Mouse (Mus musculus): ENCODE measurements around the gene Herc3.

Gene Herc3

GRCm38 (mm10) chr6:58899076-58899475 lies 67.8 kb downstream of the Herc3 start:
- H3K4me3 ChIP-seq (replicated peaks; ENCODE audit: low read length) = no peak overlapping the region
- H3K9me3 ChIP-seq (ENCODE audit: low read length) = peaks cover 34% of the 10 kb centered on the region
- H3K27me3 ChIP-seq (ENCODE audit: insufficient read depth, low read length) = no peaks in the 10 kb centered on the region
- no peaks in the 10 kb centered on the region for H3K4me1 ChIP-seq (replicated peaks; ENCODE audit: low read depth, low read length)
- H3K36me3 ChIP-seq (ENCODE audit: insufficient read depth, low read length) = peaks cover 27% of the 10 kb centered on the region
- TF ChIP-seq CTCF (conservative IDR thresholded peaks at IDR 0.05; ENCODE audit: low read length) = no peak
- no peak for TF ChIP-seq NANOG (IDR thresholded peaks at IDR 0.05; ENCODE audit: borderline replicate concordance, low read length)
- no peak for TF ChIP-seq POU5F1 (IDR thresholded peaks at IDR 0.05; ENCODE audit: borderline replicate concordance, low read length)

DNA sequence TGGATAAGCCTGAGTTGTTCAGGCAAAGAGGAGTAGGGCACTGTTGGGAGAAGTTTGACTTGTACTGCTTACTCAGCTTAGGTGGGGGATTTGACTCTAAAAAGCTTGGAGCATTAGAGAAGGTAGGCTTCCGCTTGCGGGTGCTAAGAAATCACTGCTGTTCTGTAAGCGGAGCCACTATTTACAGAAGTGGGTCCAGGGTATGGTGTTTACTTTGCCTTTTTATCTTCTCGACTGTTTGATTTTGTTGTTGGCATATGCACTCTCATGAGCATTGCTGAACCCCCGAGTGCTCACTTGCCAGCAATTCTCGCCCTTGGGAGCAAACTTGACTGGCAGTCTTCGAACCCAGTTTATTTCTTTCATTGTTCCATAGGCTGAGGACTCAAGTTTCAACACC lies 69.3 kb downstream of the Herc3 start:
- TF ChIP-seq POU5F1 (IDR thresholded peaks at IDR 0.05; ENCODE audit: borderline replicate concordance, low read length) (no peak), CTCF (conservative IDR thresholded peaks at IDR 0.05; ENCODE audit: low read length) (no peak), NANOG (IDR thresholded peaks at IDR 0.05; ENCODE audit: borderline replicate concordance, low read length) (no peak)
- H3K36me3 ChIP-seq (ENCODE audit: insufficient read depth, low read length) = peaks cover 22% of the 10 kb centered on the region
- H3K9me3 ChIP-seq (ENCODE audit: low read length) = peaks cover 45% of the 10 kb centered on the region
- H3K27me3 ChIP-seq (ENCODE audit: insufficient read depth, low read length) = no peaks in the 10 kb centered on the region
- H3K4me3 ChIP-seq (replicated peaks; ENCODE audit: low read length) = no peak overlapping the region
- no peaks in the 10 kb centered on the region for H3K4me1 ChIP-seq (replicated peaks; ENCODE audit: low read depth, low read length)

DNA sequence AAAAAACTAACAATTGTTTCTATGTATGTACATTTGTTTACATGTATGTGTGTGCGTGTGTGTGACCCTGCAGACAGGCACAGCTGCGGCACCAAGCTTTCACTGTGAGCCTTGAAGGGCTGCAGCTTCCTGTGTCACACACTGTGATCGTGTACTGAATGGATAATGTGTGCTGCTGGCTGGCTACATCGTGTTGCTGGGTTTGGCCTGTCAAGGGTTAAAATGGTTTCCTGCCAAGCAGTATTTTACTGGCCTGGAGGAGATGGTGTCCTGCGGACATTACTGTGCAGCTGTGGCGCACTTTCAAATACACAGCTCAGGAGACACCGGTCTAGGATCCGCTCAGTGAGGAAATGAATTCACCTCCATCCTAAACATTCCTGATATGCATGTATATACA lies 71.9 kb downstream of the Herc3 start:
- Histone ChIP-seq H3K4me3 (replicated peaks; ENCODE audit: low read length) (no peak overlapping the region), H3K36me3 (ENCODE audit: insufficient read depth, low read length) (peaks cover 16% of the 10 kb centered on the region), H3K4me1 (replicated peaks; ENCODE audit: low read depth, low read length) (no peaks in the 10 kb centered on the region), H3K9me3 (ENCODE audit: low read length) (peaks cover 71% of the 10 kb centered on the region), H3K27me3 (ENCODE audit: insufficient read depth, low read length) (no peaks in the 10 kb centered on the region)
- TF ChIP-seq POU5F1 (IDR thresholded peaks at IDR 0.05; ENCODE audit: borderline replicate concordance, low read length) (no peak), CTCF (conservative IDR thresholded peaks at IDR 0.05; ENCODE audit: low read length) (no peak), NANOG (IDR thresholded peaks at IDR 0.05; ENCODE audit: borderline replicate concordance, low read length) (no peak)

DNA sequence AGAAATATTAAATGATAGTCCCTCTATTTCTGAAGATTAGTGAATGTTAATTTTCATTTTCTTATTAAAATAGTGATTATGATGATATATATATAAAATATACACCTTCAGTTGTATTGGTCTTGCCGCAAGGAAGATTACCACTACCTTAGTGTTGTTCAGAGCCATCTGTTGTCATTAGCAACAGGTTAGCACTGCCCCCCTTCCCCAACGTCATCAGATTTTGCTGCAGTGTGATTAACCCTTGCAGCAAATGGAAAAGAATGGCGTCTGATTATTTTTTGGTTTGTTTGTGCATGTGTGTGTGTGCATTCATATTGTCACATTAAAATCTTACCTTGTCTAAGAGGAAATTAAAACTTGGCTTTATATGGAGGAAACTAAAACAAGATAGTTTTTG lies 73.3 kb downstream of the Herc3 start:
- Histone ChIP-seq H3K27me3 (ENCODE audit: insufficient read depth, low read length) (no peaks in the 10 kb centered on the region), H3K36me3 (ENCODE audit: insufficient read depth, low read length) (peaks cover 16% of the 10 kb centered on the region), H3K9me3 (ENCODE audit: low read length) (peaks cover 81% of the 10 kb centered on the region), H3K4me3 (replicated peaks; ENCODE audit: low read length) (no peak overlapping the region), H3K4me1 (replicated peaks; ENCODE audit: low read depth, low read length) (no peaks in the 10 kb centered on the region)
- no peak for TF ChIP-seq NANOG (IDR thresholded peaks at IDR 0.05; ENCODE audit: borderline replicate concordance, low read length)
- TF ChIP-seq POU5F1 (IDR thresholded peaks at IDR 0.05; ENCODE audit: borderline replicate concordance, low read length) = no peak
- no peak for TF ChIP-seq CTCF (conservative IDR thresholded peaks at IDR 0.05; ENCODE audit: low read length)

GRCm38 (mm10) chr6:58906852-58907261 lies 75.6 kb downstream of the Herc3 start, which contains the start of gene Nap1l5:
Gene Nap1l5, minus strand, starts transcription at chr6:58907076.
- TF ChIP-seq POU5F1 (IDR thresholded peaks at IDR 0.05; ENCODE audit: borderline replicate concordance, low read length) (no peak), CTCF (conservative IDR thresholded peaks at IDR 0.05; ENCODE audit: low read length) (no peak), NANOG (IDR thresholded peaks at IDR 0.05; ENCODE audit: borderline replicate concordance, low read length) (no peak)
- 0 out of 2 replicates have a peak, but pooled peaks cover 7% of the 10 kb centered on the region for H3K36me3 ChIP-seq (ENCODE audit: insufficient read depth, low read length)
- peaks cover 88% of the 10 kb centered on the region for H3K9me3 ChIP-seq (ENCODE audit: low read length)
- H3K4me1 ChIP-seq (replicated peaks; ENCODE audit: low read depth, low read length) = no peaks in the 10 kb centered on the region
- no peaks in the 10 kb centered on the region for H3K27me3 ChIP-seq (ENCODE audit: insufficient read depth, low read length)
- no peak within 1 kb of the TSS; the same call in 1 of the 2 replicates for H3K4me3 ChIP-seq (replicated peaks; ENCODE audit: low read length)

- peaks cover 87% of the 10 kb centered on the region for H3K9me3 ChIP-seq (ENCODE audit: low read length)
- TF ChIP-seq CTCF (conservative IDR thresholded peaks at IDR 0.05; ENCODE audit: low read length) (no peak), NANOG (IDR thresholded peaks at IDR 0.05; ENCODE audit: borderline replicate concordance, low read length) (no peak), POU5F1 (IDR thresholded peaks at IDR 0.05; ENCODE audit: borderline replicate concordance, low read length) (no peak)
- no peaks in the 10 kb centered on the region for H3K4me1 ChIP-seq (replicated peaks; ENCODE audit: low read depth, low read length)
- no peak overlapping the region for H3K4me3 ChIP-seq (replicated peaks; ENCODE audit: low read length)
- H3K27me3 ChIP-seq (ENCODE audit: insufficient read depth, low read length) = no peaks in the 10 kb centered on the region
- H3K36me3 ChIP-seq (ENCODE audit: insufficient read depth, low read length) = 0 out of 2 replicates have a peak, but pooled peaks cover 4% of the 10 kb centered on the region
Observed at GRCm38 (mm10) chr6:58907336-58907735, 76.1 kb downstream of the Herc3 start.

DNA sequence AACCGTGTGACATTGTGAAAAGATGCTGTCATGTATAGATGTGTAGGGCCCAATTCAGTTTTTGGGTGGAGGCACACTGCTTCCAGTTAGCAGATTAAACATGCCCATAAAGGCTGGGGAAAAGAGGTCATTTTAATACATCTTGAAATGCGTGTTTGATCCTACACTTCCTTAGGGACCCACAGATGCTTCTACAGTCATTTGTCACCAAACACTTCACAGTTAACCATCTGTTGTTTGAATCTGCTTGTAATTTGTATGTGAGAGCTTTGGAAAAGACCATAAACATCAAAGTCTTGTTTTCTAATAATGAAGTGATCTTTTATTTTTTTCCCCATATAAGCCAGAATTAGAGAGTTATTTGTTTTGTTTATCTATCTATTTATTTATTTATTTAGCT lies 76.5 kb downstream of the Herc3 start:
- Histone ChIP-seq H3K36me3 (ENCODE audit: insufficient read depth, low read length) (0 out of 2 replicates have a peak, but pooled peaks cover 4% of the 10 kb centered on the region), H3K4me1 (replicated peaks; ENCODE audit: low read depth, low read length) (no peaks in the 10 kb centered on the region), H3K4me3 (replicated peaks; ENCODE audit: low read length) (no peak overlapping the region), H3K27me3 (ENCODE audit: insufficient read depth, low read length) (no peaks in the 10 kb centered on the region), H3K9me3 (ENCODE audit: low read length) (peaks cover 91% of the 10 kb centered on the region)
- no peak for TF ChIP-seq CTCF (conservative IDR thresholded peaks at IDR 0.05; ENCODE audit: low read length)
- TF ChIP-seq NANOG (IDR thresholded peaks at IDR 0.05; ENCODE audit: borderline replicate concordance, low read length) = no peak
- TF ChIP-seq POU5F1 (IDR thresholded peaks at IDR 0.05; ENCODE audit: borderline replicate concordance, low read length) = no peak

DNA sequence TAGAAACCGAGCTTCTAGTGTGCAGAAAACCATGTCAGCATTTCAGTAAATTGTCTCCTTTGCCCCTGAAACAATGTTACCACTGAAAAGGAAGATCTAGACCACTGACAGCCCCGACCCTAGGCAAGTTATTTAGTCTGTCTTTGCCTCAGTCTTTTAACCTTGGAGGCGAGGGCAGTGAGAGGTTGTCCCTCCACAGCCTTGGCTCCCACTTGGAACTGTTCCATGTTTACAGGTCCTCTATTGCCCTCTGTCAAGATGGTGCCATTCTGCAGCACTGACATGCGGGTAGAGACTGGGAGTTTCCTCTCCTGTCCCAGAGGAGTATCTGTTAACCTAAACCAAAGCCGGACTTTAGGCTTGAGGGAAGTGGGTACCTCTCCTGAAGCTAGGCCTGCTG lies 81.6 kb downstream of the Herc3 start:
- H3K36me3 ChIP-seq (ENCODE audit: insufficient read depth, low read length) = peaks cover 9% of the 10 kb centered on the region; the same call in 1 of the 2 replicates
- no peaks in the 10 kb centered on the region for H3K27me3 ChIP-seq (ENCODE audit: insufficient read depth, low read length)
- no peaks in the 10 kb centered on the region for H3K4me1 ChIP-seq (replicated peaks; ENCODE audit: low read depth, low read length)
- H3K4me3 ChIP-seq (replicated peaks; ENCODE audit: low read length) = no peak overlapping the region
- peaks cover 67% of the 10 kb centered on the region for H3K9me3 ChIP-seq (ENCODE audit: low read length)
- no peak for TF ChIP-seq POU5F1 (IDR thresholded peaks at IDR 0.05; ENCODE audit: borderline replicate concordance, low read length)
- no peak for TF ChIP-seq CTCF (conservative IDR thresholded peaks at IDR 0.05; ENCODE audit: low read length)
- TF ChIP-seq NANOG (IDR thresholded peaks at IDR 0.05; ENCODE audit: borderline replicate concordance, low read length) = no peak

DNA sequence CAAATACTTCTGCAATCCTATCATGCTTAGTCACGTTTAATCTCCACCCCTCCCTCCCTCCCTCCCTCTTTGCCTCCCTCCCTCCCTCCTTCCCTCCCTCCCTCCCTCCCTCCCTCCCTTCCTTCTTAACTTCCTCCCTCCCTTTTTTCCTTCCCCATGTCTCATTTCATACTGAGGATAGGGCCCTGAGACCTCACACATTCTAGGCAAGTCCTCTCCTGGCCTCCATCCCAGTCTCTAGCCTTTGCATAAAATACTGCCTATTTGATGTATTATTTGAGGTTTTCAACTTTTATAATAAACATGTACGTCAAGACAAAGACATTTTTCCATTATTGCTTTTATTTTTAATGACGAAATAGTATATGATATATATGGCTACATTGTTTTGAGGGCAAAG lies 82.3 kb downstream of the Herc3 start:
- Histone ChIP-seq H3K4me1 (replicated peaks; ENCODE audit: low read depth, low read length) (no peaks in the 10 kb centered on the region), H3K4me3 (replicated peaks; ENCODE audit: low read length) (no peak overlapping the region), H3K9me3 (ENCODE audit: low read length) (peaks cover 60% of the 10 kb centered on the region), H3K27me3 (ENCODE audit: insufficient read depth, low read length) (no peaks in the 10 kb centered on the region), H3K36me3 (ENCODE audit: insufficient read depth, low read length) (peaks cover 13% of the 10 kb centered on the region; the same call in 1 of the 2 replicates)
- TF ChIP-seq POU5F1 (IDR thresholded peaks at IDR 0.05; ENCODE audit: borderline replicate concordance, low read length) = no peak
